Mouse (Mus musculus) embryonic facial prominence, embryonic 11.5 days (tissue): Measurements from ENCODE around the gene Wdfy2. TPM values are rescaled to one million over a fixed set of nuclear protein-coding genes. Genes with fewer than 3 reads are reported as not detected.

ENCODE experiments used
- ATAC-seq: fragments of 200-750 bp; cut with Nextera tagmentation; replicated peaks from 2 replicates; pipeline ENCODE4 v1.8.0; 2017; ENCODE audit warnings: low read depth; ENCODE audit not compliant: insufficient number of reproducible peaks, low FRiP score, low TSS enrichment
- DNase-seq: peaks from one replicate; pipeline ENCODE4 v3.0.0-alpha.2; 2015; ENCODE audit warnings: low spot score
- H3K27ac ChIP-seq: fragments of 300-500 bp; sonication (generic); replicated peaks from 2 replicates; pipeline ENCODE4 v1.5.1; 2014; ENCODE audit warnings: mild to moderate bottlenecking, low read depth, low read length, control low read depth
- H3K27me3 ChIP-seq: fragments of 300-500 bp; sonication (generic); 2 replicates; pipeline ENCODE4 v1.6.1; 2014; ENCODE audit warnings: mild to moderate bottlenecking, low read length, moderate library complexity, mixed read lengths; ENCODE audit not compliant: control insufficient read depth, insufficient read depth
- H3K36me3 ChIP-seq: fragments of 300-500 bp; sonication (generic); replicated peaks from 2 replicates; pipeline ENCODE4 v1.6.1; 2014; ENCODE audit warnings: low read depth, mild to moderate bottlenecking, low read length, moderate library complexity, mixed read lengths; ENCODE audit not compliant: control insufficient read depth, insufficient read depth
- H3K4me1 ChIP-seq: fragments of 300-500 bp; sonication (generic); 2 replicates; pipeline ENCODE4 v1.6.1; 2014; ENCODE audit warnings: low read length, mixed read lengths; ENCODE audit not compliant: control insufficient read depth, insufficient read depth
- H3K4me2 ChIP-seq: fragments of 300-500 bp; sonication (generic); 2 replicates; pipeline ENCODE4 v1.6.1; 2014; ENCODE audit warnings: low read depth, mild to moderate bottlenecking, control low read depth, low read length, moderate library complexity
- H3K4me3 ChIP-seq: fragments of 300-500 bp; sonication (generic); 2 replicates; pipeline ENCODE4 v1.5.1; 2014; ENCODE audit warnings: low read depth, low read length, control low read depth
- H3K9ac ChIP-seq: fragments of 300-500 bp; sonication (generic); replicated peaks from 2 replicates; pipeline ENCODE4 v1.6.1; 2014; ENCODE audit warnings: mild to moderate bottlenecking, control low read depth, low read length
- H3K9me3 ChIP-seq: fragments of 300-500 bp; sonication (generic); replicated peaks from 2 replicates; pipeline ENCODE4 v1.6.1; 2016; ENCODE audit warnings: mild to moderate bottlenecking, low read length, inconsistent platforms, mixed read lengths; ENCODE audit not compliant: control insufficient read depth
- WGBS: fragments of 180-500 bp; shearing (Covaris S2); extraction: QIAGEN DNeasy Blood & Tissue Kit; methylation state at CpG from one replicate; pipeline ENCODE4 v1.1.7; 2014; 5-methylcytosine and 5-hydroxymethylcytosine counted together
- polyA plus RNA-seq: library from polyadenylated mRNA; unstranded; fragments of >200 nt; fragmentation: Nextera tagmentation; extraction: Ambion mirVana; gene quantifications from 2 replicates; pipeline ENCODE4 v1.2.1, GENCODE M21; 2014

Gene Wdfy2
- polyA plus RNA-seq, 1 experiment from 2014 or later: 13.3 TPM

- Histone ChIP-seq H3K36me3 (no peaks in the 10 kb centered on the region), H3K27me3 (no peaks in the 10 kb centered on the region), H3K9ac (no peak overlapping the region), H3K4me2 (no peak overlapping the region), H3K27ac (no peak overlapping the region), H3K9me3 (no peaks in the 10 kb centered on the region), H3K4me1 (no peaks in the 10 kb centered on the region), H3K4me3 (no peak overlapping the region)
- ATAC-seq (no peak), DNase-seq (no peak)
- WGBS: 87% methylated on average over 9 of the region's 9 CpGs
Measured at GRCm38 (mm10) chr14:62956091-62956490, 118.6 kb downstream of the Wdfy2 start.

- H3K4me3 ChIP-seq: no peak overlapping the region
- no peaks in the 10 kb centered on the region for H3K9me3 ChIP-seq
- no peaks in the 10 kb centered on the region for H3K36me3 ChIP-seq
- 0 out of 2 replicates have a peak, but pooled peaks cover 2% of the 10 kb centered on the region for H3K4me1 ChIP-seq
- ATAC-seq (no peak), DNase-seq (no peak)
- H3K4me2 ChIP-seq: no peak overlapping the region
- H3K27ac ChIP-seq: no peak overlapping the region
- no peaks in the 10 kb centered on the region for H3K27me3 ChIP-seq
- H3K9ac ChIP-seq: no peak overlapping the region
- 81% methylated on average over 4 of the region's 4 CpGs for WGBS
Measured at GRCm38 (mm10) chr14:62963632-62964031, 126.2 kb downstream of the Wdfy2 start.

- H3K36me3 ChIP-seq: no peaks in the 10 kb centered on the region
- H3K9me3 ChIP-seq: no peaks in the 10 kb centered on the region
- no peak overlapping the region for H3K4me2 ChIP-seq
- ATAC-seq (no peak), DNase-seq (no peak)
- no peak overlapping the region for H3K27ac ChIP-seq
- H3K27me3 ChIP-seq: no peaks in the 10 kb centered on the region
- 0 out of 2 replicates have a peak, but pooled peaks cover 2% of the 10 kb centered on the region for H3K4me1 ChIP-seq
- H3K4me3 ChIP-seq: no peak overlapping the region
- no peak overlapping the region for H3K9ac ChIP-seq
- WGBS: 89% methylated on average over 5 of the region's 5 CpGs
Measured at GRCm38 (mm10) chr14:62965342-62965741, 127.9 kb downstream of the Wdfy2 start.

GRCm38 (mm10) chr14:62965811-62966520 is 128.5 kb downstream of the Wdfy2 start:
- H3K27ac ChIP-seq: no peak overlapping the region
- H3K4me3 ChIP-seq: 0 out of 2 replicates have a peak overlapping the region, but pooled peaks have one; percentile 13
- DNase-seq (peak; percentile 34), ATAC-seq (no peak)
- no peaks in the 10 kb centered on the region for H3K36me3 ChIP-seq
- H3K4me2 ChIP-seq: peak overlapping the region; percentile 34
- 32% methylated on average over 15 of the region's 15 CpGs for WGBS
- H3K9ac ChIP-seq: 0 out of 2 replicates have a peak overlapping the region, but pooled peaks have one; percentile 8
- no peaks in the 10 kb centered on the region for H3K9me3 ChIP-seq
- H3K4me1 ChIP-seq: 0 out of 2 replicates have a peak, but pooled peaks cover 2% of the 10 kb centered on the region
- H3K27me3 ChIP-seq: no peaks in the 10 kb centered on the region

- Histone ChIP-seq H3K27me3 (no peaks in the 10 kb centered on the region), H3K9me3 (no peaks in the 10 kb centered on the region), H3K4me2 (no peak overlapping the region), H3K36me3 (no peaks in the 10 kb centered on the region), H3K27ac (no peak overlapping the region), H3K4me3 (no peak overlapping the region), H3K4me1 (no peaks in the 10 kb centered on the region), H3K9ac (no peak overlapping the region)
- peak; percentile 80 for DNase-seq
- no peak for ATAC-seq
- 13% methylated on average over 5 of the region's 5 CpGs for WGBS
Measured at GRCm38 (mm10) chr14:62975046-62975445, 137.6 kb downstream of the Wdfy2 start.

- no peaks in the 10 kb centered on the region for H3K4me1 ChIP-seq
- ATAC-seq: no peak
- H3K4me2 ChIP-seq: no peak overlapping the region
- DNase-seq: no peak
- H3K4me3 ChIP-seq: no peak overlapping the region
- H3K36me3 ChIP-seq: no peaks in the 10 kb centered on the region
- WGBS: 90% methylated on average over 1 of the region's 1 CpGs
- H3K27me3 ChIP-seq: no peaks in the 10 kb centered on the region
- no peak overlapping the region for H3K27ac ChIP-seq
- H3K9me3 ChIP-seq: no peaks in the 10 kb centered on the region
- H3K9ac ChIP-seq: no peak overlapping the region
Measured at GRCm38 (mm10) chr14:62979815-62980214, 142.3 kb downstream of the Wdfy2 start.

- Histone ChIP-seq H3K4me3 (no peak within 1 kb of the TSS), H3K9me3 (no peaks in the 10 kb centered on the region), H3K4me1 (no peaks in the 10 kb centered on the region), H3K9ac (no peak within 1 kb of the TSS), H3K27me3 (no peaks in the 10 kb centered on the region), H3K27ac (no peak within 1 kb of the TSS), H3K4me2 (no peak within 1 kb of the TSS), H3K36me3 (no peaks in the 10 kb centered on the region)
- ATAC-seq: no peak
- 79% methylated on average over 1 of the region's 1 CpGs for WGBS
- no peak for DNase-seq
Measured at GRCm38 (mm10) chr14:62984410-62984809, 146.9 kb downstream of the Wdfy2 start, which contains the start of gene Defb48. TSS of gene Defb48 (minus strand) at chr14:62984510.

GRCm38 (mm10) chr14:62991271-62991670 is 153.8 kb downstream of the Wdfy2 start:
- no peak overlapping the region for H3K4me2 ChIP-seq
- no peak for ATAC-seq
- 71% methylated on average over 3 of the region's 3 CpGs for WGBS
- no peaks in the 10 kb centered on the region for H3K9me3 ChIP-seq
- no peak for DNase-seq
- H3K27me3 ChIP-seq: no peaks in the 10 kb centered on the region
- no peak overlapping the region for H3K4me3 ChIP-seq
- no peak overlapping the region for H3K27ac ChIP-seq
- no peaks in the 10 kb centered on the region for H3K36me3 ChIP-seq
- H3K4me1 ChIP-seq: no peaks in the 10 kb centered on the region
- no peak overlapping the region for H3K9ac ChIP-seq
